Comparison of ENCODE assay signal across 19 mouse cellular contexts in the genomic region with DNA sequence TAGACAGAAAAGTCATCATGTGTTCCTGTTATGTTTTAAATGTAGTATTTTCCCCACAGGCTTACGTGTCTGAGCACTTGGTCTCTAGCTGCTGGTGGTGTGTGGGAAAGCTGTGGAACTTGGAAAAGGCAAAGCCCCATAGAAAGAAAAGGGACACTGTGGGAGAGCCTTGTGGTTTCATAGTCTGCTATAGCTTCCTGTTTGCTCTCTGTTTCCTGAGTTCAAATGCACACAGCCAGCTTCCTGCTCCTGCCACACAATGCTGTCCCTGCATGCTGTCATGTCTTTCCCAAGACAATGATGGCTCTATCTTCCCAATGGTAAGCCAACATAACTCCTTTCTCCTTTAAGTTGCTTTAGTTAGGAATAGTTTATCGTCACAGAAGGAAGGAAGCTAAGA.
DNase-seq lines count a peak whose midpoint lies in the region; ATAC-seq and TF ChIP-seq lines count a peak whose summit lies in the region.
"Had no signal": no experiment of that assay in that cellular context is flagged by ENCODE, and none has a peak within 500 bp of the region (broad histone marks: within the 10 kb centered on the region; RNA-seq: fewer than 3 reads in every experiment).

No protein-coding gene starts in this region.

- H3K27me3 ChIP-seq in heart, embryonic 16.5 days (ENCODE audit: control insufficient read depth, insufficient read depth, low read length), result no peaks in the 10 kb centered on the region
- no peaks in the 10 kb centered on the region for H3K27me3 ChIP-seq in heart, embryonic 12.5 days (replicated peaks)
- H3K27me3 ChIP-seq: lung, embryonic 15.5 days had no signal

- DNase-seq in T-cell, adult 2 months (ENCODE audit: low spot score), result peak; percentile 25
- peak; percentile 41 to 51 for DNase-seq in thymus, postnatal 36 days
- DNase-seq in lung, postnatal 10 days, result no peak
- DNase-seq in lung, adult 2 months, result no peak
- DNase-seq: adrenal gland, postnatal 25 days; cerebellum, postnatal 25 days; gastrocnemius, postnatal 25 days; kidney, postnatal 25 days; spleen, adult 18-20 months had no signal

- no peak overlapping the region for H3K4me2 ChIP-seq in heart, embryonic 16.5 days (ENCODE audit: low read depth, low read length)
- no peak overlapping the region for H3K4me2 ChIP-seq in heart, embryonic 12.5 days
- H3K4me2 ChIP-seq: liver, embryonic 11.5 days; lung, embryonic 15.5 days had no signal

- no peak for TF ChIP-seq CTCF in lung, adult 2 months (IDR thresholded peaks at IDR 0.05; ENCODE audit: insufficient read depth, low read length)

- no peak overlapping the region for H3K9ac ChIP-seq in heart, embryonic 16.5 days (ENCODE audit: low read length)
- no peak overlapping the region for H3K9ac ChIP-seq in heart, embryonic 12.5 days
- H3K9ac ChIP-seq: lung, embryonic 15.5 days had no signal

- 75% methylated on average over 2 of the region's 2 CpGs for WGBS in heart, embryonic 16.5 days
- 67% methylated on average over 2 of the region's 2 CpGs for WGBS in heart, embryonic 12.5 days
- WGBS in lung, adult 2 months, result 53% methylated on average over 2 of the region's 2 CpGs

- TF ChIP-seq POLR2A in lung, adult 2 months (IDR thresholded peaks at IDR 0.05; ENCODE audit: borderline replicate concordance, extremely low read depth, low read depth, low read length), result no peak

- peaks cover 7% of the 10 kb centered on the region for H3K4me1 ChIP-seq in heart, embryonic 16.5 days (ENCODE audit: control insufficient read depth, insufficient read depth, low read length)
- peaks cover 32% of the 10 kb centered on the region for H3K4me1 ChIP-seq in heart, embryonic 12.5 days (replicated peaks)
- H3K4me1 ChIP-seq in lung, adult 2 months (ENCODE audit: control insufficient read depth, insufficient read depth, low read length), result no peaks in the 10 kb centered on the region; the same call in none of the 2 replicates
- H3K4me1 ChIP-seq: lung, embryonic 15.5 days had no signal

- no peak overlapping the region for H3K4me3 ChIP-seq in heart, embryonic 16.5 days (ENCODE audit: low read length)
- H3K4me3 ChIP-seq in heart, embryonic 12.5 days, result no peak overlapping the region
- H3K4me3 ChIP-seq in lung, adult 2 months (replicated peaks; ENCODE audit: extremely low read depth, low read depth, low read length), result no peak overlapping the region
- H3K4me3 ChIP-seq: lung, embryonic 15.5 days; midbrain, embryonic 10.5 days had no signal

- no peak for ATAC-seq in heart, embryonic 16.5 days (replicated peaks; ENCODE audit: extremely low read depth, insufficient read depth, low FRiP score)
- no peak for ATAC-seq in heart, embryonic 12.5 days (ENCODE audit: insufficient number of reproducible peaks, low FRiP score)
- ATAC-seq in megakaryocyte progenitor cell, adult 5-6 weeks (replicated peaks; ENCODE audit: poor library complexity), result peak; percentile 85
- no peak for ATAC-seq in cerebellum, adult (ENCODE audit: insufficient number of reproducible peaks, low FRiP score, low TSS enrichment)
- ATAC-seq: intestine, embryonic 16.5 days had no signal

- H3K9me3 ChIP-seq in heart, embryonic 16.5 days (replicated peaks; ENCODE audit: control insufficient read depth, low read length), result no peaks in the 10 kb centered on the region
- H3K9me3 ChIP-seq in heart, embryonic 12.5 days (replicated peaks), result no peaks in the 10 kb centered on the region
- H3K9me3 ChIP-seq: G1E; lung, embryonic 15.5 days; midbrain, embryonic 10.5 days had no signal

- no peaks in the 10 kb centered on the region for H3K36me3 ChIP-seq in heart, embryonic 16.5 days (ENCODE audit: control insufficient read depth, insufficient read depth)
- H3K36me3 ChIP-seq in heart, embryonic 12.5 days, result no peaks in the 10 kb centered on the region
- H3K36me3 ChIP-seq: G1E; lung, embryonic 15.5 days; midbrain, embryonic 10.5 days had no signal

- H3K27ac ChIP-seq in heart, embryonic 16.5 days (ENCODE audit: low read length), result 0 out of 2 replicates have a peak overlapping the region, but pooled peaks have one; percentile 38
- no peak overlapping the region for H3K27ac ChIP-seq in heart, embryonic 12.5 days (ENCODE audit: poor library complexity, severe bottlenecking)
- H3K27ac ChIP-seq: midbrain, embryonic 10.5 days; stomach, postnatal 0 days had no signal

Comparison
In these comparisons a context has a peak if more than half of its experiments do, and no peak if none do; other contexts are left out.
1. DNase-seq: peak in T-cell, adult 2 months (single experiment) and thymus, postnatal 36 days (2 of 2); none in lung, postnatal 10 days (single experiment) and lung, adult 2 months (single experiment).